Mouse (Mus musculus): ENCODE data around the gene Hamp2.
"Not testable (repeated sequence)": the region's sequence is repeated elsewhere in the genome, so short reads cannot be mapped to it uniquely, and the experiment has no call there.

Gene Hamp2

DNA sequence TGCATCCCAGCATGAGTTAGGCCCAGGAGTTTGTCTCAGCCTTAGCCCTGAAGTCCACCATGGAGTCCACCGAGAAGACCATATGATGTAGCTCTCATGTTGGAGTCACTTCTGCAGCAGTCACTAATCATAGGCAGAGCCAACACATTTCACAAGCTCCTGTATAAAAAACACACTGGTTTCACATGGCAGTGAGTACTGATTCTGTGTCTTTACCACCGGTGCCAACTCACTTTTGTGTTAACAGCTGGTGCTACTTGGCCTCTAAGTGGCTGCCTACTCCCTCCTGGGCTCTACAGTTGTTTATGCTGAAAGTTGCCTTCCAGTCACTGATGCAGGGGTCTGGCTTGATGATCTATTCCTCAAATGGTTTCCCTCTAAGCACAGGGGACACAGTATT lies at the start of gene Hamp2:
Gene Hamp2 (minus strand): TSS at position 101 of the 400 bp plus-strand sequence.
- CTCF ChIA-PET, POLR2A ChIA-PET: not testable (repeated sequence)

DNA sequence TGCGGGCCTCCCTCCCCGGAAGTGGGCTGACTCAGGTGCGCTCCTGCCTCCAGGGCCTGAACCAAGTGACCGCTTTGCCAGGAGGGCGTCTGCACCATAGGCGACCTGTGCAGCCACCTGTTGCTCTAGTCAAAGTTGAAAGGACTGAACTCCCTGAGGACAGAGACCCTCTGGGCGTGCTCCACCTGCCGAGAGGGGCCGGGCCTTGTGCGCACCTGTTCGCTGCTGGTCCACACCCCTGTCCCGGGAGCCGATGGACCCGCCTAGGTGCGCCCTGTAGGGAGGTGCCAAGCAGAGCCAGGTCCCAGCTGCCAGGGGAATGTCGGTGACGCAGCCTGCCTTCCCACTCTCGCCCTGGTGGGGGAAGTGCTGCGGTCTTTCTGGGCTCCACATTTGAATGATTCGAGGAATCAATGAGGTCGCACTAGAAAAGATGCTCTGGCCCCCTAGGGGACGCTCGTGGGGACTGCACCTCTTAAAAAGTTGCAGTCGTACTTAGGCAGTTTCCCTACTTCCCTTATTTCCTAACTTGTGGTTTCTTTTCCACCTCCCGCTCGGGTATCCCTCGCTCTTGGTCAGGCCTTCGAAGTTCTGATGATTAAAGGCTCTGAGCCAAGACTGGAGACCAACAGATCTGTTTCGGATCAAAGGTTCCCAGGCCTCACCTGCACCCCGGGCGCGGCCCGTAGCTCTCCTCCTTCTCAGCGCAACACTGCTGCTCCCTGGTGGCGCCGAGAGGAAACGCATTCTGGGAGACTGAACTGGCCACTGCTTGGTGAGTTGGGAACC lies 49.2 kb upstream of the Hamp2 start, which contains the start of gene Fam187b:
Gene Fam187b (plus strand): TSS at position 290 of the 789 bp plus-strand sequence.
- ChIA-PET CTCF (interaction anchor here (0.5 to 3.0 kb wide), 69 partner anchors 8 to 660 kb away, joined by 3 to 38 read pairs (median 4); partner anchors contain the start of genes Usf2 (in 3 of the 4), Dmkn (in 1 of the 4), Ffar1 (in 1 of the 4) and Ffar3 (in 1 of the 4)), POLR2A (interaction anchor here (0.6 to 3.9 kb wide), 21 partner anchors 10 to 449 kb away, joined by 3 to 19 read pairs (median 4); partner anchors contain the start of genes Usf2 (in 3 of the 4) and Fxyd1 (in 1 of the 4))

DNA sequence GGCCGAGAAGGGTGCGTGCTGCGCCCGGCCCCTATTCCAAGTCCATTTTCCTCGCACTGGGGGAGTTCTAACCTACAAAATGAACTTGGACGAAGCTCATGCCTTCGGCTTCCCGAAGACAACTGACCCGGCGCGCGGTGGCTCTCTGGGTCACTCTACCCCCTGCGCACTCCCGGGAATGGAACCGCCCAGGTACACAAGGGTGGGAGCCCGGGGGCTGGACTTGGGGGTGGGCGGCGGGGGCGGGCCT lies 48.7 kb upstream of the Hamp2 start, which contains the start of gene Lsr:
Gene Lsr (minus strand): TSS at position 214 of the 250 bp plus-strand sequence.
- ChIA-PET POLR2A (interaction anchor here (0.7 to 3.9 kb wide), 13 partner anchors 9 to 260 kb away, joined by 3 to 19 read pairs (median 5); partner anchors contain the start of gene Usf2 (in 3 of the 4)), CTCF (interaction anchor here (0.5 to 3.0 kb wide), 32 partner anchors 15 to 636 kb away, joined by 3 to 38 read pairs (median 7); partner anchors contain the start of genes Usf2 (in 3 of the 4), Ffar1 (in 1 of the 4), Gm49396 (in 1 of the 4) and Lgi4 (in 1 of the 4))

DNA sequence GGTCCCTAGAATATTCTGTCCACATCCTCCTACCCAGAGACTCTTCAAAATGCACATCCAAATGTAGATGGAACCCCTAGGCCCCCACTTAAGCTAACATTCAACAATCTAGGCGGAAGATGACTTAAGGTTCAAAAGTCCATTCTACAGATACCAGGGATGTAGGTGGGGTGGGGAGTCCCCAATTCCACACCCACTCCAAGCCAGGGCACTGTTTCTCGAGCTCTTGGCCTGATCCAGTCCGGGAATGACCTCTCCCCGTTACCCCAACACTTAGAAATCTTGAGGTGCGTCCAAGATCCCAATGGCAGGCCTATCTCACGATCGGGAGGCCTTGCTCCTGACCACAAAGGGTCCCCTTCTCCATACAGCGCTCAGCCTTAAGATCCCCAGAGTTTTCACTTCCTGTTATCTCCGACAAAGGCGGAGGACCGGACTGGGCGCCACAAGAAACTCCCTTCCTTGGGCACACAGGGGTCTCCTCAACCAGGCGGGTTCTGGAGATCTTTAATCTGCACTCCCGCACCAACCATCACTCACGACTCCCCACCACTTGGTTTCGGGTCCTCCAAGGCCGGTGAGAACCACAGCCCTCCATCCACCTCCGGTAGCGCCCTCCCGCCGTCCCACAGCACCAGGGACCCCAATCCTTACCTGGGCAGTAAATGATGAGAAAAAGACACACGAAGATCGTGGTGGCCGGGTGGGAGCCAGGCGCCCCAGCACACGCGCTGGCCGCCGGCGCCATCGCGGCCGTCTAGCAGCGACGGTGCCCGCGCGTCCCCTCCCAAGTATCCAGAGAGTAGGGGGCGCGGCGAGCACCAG lies 48.2 kb upstream of the Hamp2 start:
- ChIA-PET POLR2A (interaction anchor here in 3 of 4 experiments (0.5 to 3.9 kb wide), 11 partner anchors 9 to 807 kb away, joined by 3 to 19 read pairs (median 3); partner anchors contain the start of gene Usf2 (in 2 of the 3)), CTCF (interaction anchor here (0.6 to 3.0 kb wide), 19 partner anchors 17 to 409 kb away, joined by 3 to 33 read pairs (median 8); partner anchors contain the start of genes Usf2 (in 2 of the 4), Ffar1 (in 1 of the 4), Gm49396 (in 1 of the 4) and Lgi4 (in 1 of the 4))

- CTCF ChIA-PET = interaction anchor here in 2 of 4 experiments (1.3 to 3.0 kb wide), 5 partner anchors 16 to 113 kb away, joined by 3 to 21 read pairs (median 3); partner anchors contain the start of genes Usf2 (in 2 of the 2) and Lgi4 (in 1 of the 2)
- POLR2A ChIA-PET = interaction anchor here in 2 of 4 experiments (0.5 to 3.9 kb wide), 8 partner anchors 11 to 806 kb away, joined by 3 to 19 read pairs (median 4); partner anchors contain the start of gene Usf2 (in 1 of the 2)
Measured at GRCm38 (mm10) chr7:30971901-30972300, 47.4 kb upstream of the Hamp2 start.

GRCm38 (mm10) chr7:30969174-30969573 lies 44.7 kb upstream of the Hamp2 start:
- CTCF ChIA-PET = interaction anchor here in 2 of 4 experiments (0.7 to 0.9 kb wide), 2 partner anchors 128 to 362 kb away, joined by 4 to 16 read pairs; no protein-coding TSS in a partner anchor
- POLR2A ChIA-PET = interaction anchor here in 2 of 4 experiments (0.5 to 4.3 kb wide), 5 partner anchors 9 to 133 kb away, joined by 3 to 30 read pairs (median 4); partner anchors contain the start of gene Usf2 (in 2 of the 2)

- POLR2A ChIA-PET = interaction anchor here in 2 of 4 experiments (0.5 to 4.3 kb wide), 5 partner anchors 8 to 797 kb away, joined by 3 to 30 read pairs (median 4); partner anchors contain the start of gene Usf2 (in 1 of the 2)
- CTCF ChIA-PET = no interaction called here
Measured at GRCm38 (mm10) chr7:30968611-30969010, 44.1 kb upstream of the Hamp2 start.

DNA sequence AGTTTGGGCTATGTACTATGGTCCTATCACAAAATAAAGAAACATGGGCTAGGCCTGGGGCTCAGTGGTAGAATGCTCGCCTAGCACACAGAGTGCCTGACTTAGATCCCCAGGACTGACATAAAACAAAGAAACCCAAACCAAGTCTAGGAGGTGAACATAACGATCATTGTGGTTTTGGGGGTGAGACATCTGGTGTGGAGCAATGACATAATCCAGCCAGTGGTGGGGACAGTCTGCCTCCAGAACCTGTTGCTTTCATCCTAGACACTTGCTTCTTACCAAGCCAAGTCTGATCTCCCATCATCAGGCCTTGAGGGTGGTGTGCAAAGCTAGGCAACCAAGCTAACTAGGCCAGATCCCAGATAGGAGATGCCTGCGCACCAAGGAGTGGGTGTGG lies 42.2 kb upstream of the Hamp2 start:
- ChIA-PET POLR2A (interaction anchor here in 2 of 4 experiments (0.9 to 4.3 kb wide), 3 partner anchors 11 to 12 kb away, joined by 3 to 30 read pairs (median 21); partner anchors contain the start of gene Usf2 (in 2 of the 2)), CTCF (interaction anchor here in 2 of 4 experiments (0.5 to 0.6 kb wide), 2 partner anchors 55 to 156 kb away, joined by 3 to 6 read pairs; no protein-coding TSS in a partner anchor)

DNA sequence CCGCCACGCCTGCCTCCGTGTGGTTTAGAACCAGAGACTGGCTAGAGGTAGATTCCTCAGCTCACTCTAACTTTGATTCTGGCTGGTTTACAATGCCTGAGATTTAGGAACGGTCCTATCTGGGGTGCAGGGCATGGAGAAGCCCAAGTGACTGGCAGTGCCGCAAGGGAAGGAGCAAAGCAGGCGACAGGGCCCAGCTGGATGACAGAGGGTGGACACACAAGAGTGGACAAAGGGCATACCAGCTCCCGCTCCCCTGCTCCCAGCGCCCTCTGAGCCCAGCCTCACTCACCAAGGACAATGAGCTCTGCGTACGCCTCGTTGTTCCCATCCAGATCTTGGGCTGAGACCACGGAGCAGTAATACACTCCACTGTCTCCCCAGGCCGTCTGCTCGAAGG lies 41.2 kb upstream of the Hamp2 start:
- CTCF ChIA-PET = interaction anchor here in 3 of 4 experiments (0.6 to 1.2 kb wide), 6 partner anchors 8 to 188 kb away, joined by 3 to 4 read pairs (median 3); partner anchors contain the start of gene Fam187b (in 1 of the 3)
- POLR2A ChIA-PET = interaction anchor here in 2 of 4 experiments (4.2 to 4.3 kb wide), 2 partner anchors 10 to 11 kb away, joined by 21 to 30 read pairs; partner anchors contain the start of gene Usf2 (in 2 of the 2)

- ChIA-PET CTCF (interaction anchor here in 3 of 4 experiments (0.6 to 1.2 kb wide), 4 partner anchors 9 to 114 kb away, joined by 3 to 4 read pairs (median 3); partner anchors contain the start of gene Fam187b (in 1 of the 3)), POLR2A (interaction anchor here in 2 of 4 experiments (1.1 to 4.2 kb wide), 4 partner anchors 8 to 11 kb away, joined by 4 to 21 read pairs (median 4); partner anchors contain the start of genes Lsr (in 1 of the 2) and Usf2 (in 1 of the 2))
Measured at GRCm38 (mm10) chr7:30964366-30964765, 39.9 kb upstream of the Hamp2 start.

DNA sequence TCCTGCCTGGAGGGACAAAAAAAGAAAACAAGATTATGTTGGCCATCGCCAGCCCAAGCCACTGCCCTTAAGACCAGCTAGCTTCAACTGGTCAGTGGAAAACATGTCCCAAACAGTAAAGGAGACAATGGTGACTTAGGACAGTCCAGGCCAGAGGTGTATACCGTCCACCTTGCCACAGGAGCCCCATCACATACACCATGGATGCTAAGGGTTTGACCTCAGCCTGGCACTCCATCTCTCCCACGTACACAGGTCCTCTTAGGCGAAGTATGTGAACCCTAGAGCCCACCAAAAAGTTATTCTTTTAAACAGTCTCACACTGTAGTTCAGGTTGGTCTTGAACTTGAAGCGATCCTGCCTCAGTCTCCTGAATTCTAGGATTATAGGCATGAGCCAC lies 38.4 kb upstream of the Hamp2 start:
- POLR2A ChIA-PET = interaction anchor here in 1 of 4 experiments (1.0 kb wide), 1 partner anchor 11 kb away, joined by 4 read pairs; the partner anchor contains the start of gene Fam187b
- CTCF ChIA-PET = interaction anchor here in 1 of 4 experiments (0.6 kb wide), 1 partner anchor 657 kb away, joined by 3 read pairs; no protein-coding TSS in a partner anchor

DNA sequence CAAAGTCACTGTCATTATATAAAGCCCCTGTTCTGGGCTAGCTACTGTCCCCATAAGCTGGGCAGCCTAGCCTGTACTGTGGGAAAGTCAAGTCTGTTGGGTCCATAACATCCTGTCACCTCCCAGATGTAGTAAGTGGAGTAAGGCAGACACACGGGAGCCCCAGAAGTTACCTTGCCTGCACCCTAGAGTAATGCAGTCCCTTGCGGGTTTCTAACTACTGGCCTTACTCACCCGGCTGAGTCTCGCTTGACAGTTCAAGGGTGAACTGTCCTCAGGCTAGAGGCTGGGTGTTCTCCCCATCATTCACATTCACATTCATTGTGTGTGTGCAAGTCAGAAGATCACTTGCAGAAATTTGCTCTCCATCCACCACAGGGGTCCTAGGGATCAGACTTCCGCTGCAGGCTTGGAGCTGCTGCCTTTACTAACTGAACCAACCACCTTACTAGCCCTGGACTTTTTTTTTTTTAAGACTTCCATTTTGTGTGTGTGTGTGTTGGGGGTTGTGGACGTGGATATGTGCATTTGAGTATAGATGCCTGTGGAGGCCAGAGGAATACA lies 35.4 kb upstream of the Hamp2 start:
- ChIA-PET POLR2A (interaction anchor here in 2 of 4 experiments (0.6 to 3.3 kb wide), 12 partner anchors 8 to 242 kb away, joined by 3 to 13 read pairs (median 3); partner anchors contain the start of genes Fam187b (in 2 of the 2), Lsr (in 2 of the 2) and Krtdap (in 1 of the 2)), CTCF (interaction anchor here in 1 of 4 experiments (0.6 to 1.0 kb wide), 2 partner anchors 14 to 48 kb away, joined by 3 to 4 read pairs; partner anchors contain the start of gene Fam187b)

GRCm38 (mm10) chr7:30958866-30959487 lies 34.5 kb upstream of the Hamp2 start:
- ChIA-PET CTCF (interaction anchor here in 2 of 4 experiments (0.6 to 0.9 kb wide), 2 partner anchors 15 to 742 kb away, joined by 3 read pairs; partner anchors contain the start of genes Fam187b (in 1 of the 2) and Lsr (in 1 of the 2)), POLR2A (interaction anchor here in 2 of 4 experiments (0.7 to 3.3 kb wide), 5 partner anchors 8 to 114 kb away, joined by 3 to 13 read pairs (median 4); partner anchors contain the start of genes Fam187b (in 1 of the 2) and Lsr (in 1 of the 2))

DNA sequence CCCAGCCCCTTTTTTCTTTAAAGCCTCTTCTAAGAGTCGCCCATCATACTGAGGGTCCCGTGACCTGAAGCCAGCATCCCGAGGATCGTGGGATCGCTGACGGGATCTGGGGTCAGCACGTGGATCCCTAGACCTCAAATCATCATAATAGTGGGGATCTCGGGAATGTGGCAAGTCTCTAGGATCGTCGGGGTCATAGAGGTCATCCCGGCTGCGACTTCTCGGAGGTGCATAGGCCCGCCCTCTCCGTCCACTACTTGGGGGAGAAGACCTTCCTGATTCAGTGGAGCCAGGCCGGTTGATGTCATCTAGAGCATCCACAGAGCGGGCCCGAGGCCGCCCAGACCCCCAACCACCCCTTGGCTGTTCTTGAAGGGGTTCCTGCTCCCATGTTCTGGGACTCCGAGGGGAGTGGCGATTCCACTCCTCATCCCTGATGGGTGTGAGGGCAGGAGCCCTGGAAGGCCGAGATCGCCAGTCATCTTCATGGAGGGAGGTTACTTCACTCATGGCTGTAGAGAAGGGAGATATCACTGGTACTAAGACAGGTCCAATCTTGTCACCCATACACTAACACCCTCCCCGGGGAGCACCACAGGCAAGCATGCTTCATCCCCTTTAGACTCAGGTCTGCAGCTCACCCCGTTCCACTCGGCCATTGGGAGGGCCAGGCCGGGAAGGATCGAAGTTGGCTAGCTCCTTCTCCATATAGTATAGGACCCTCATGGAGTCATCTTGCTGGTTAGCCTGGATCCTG lies 33.8 kb upstream of the Hamp2 start:
- POLR2A ChIA-PET = interaction anchor here in 2 of 4 experiments (0.7 to 3.3 kb wide), 6 partner anchors 9 to 166 kb away, joined by 3 to 13 read pairs (median 5); partner anchors contain the start of genes Fam187b (in 1 of the 2) and Lsr (in 1 of the 2)

DNA sequence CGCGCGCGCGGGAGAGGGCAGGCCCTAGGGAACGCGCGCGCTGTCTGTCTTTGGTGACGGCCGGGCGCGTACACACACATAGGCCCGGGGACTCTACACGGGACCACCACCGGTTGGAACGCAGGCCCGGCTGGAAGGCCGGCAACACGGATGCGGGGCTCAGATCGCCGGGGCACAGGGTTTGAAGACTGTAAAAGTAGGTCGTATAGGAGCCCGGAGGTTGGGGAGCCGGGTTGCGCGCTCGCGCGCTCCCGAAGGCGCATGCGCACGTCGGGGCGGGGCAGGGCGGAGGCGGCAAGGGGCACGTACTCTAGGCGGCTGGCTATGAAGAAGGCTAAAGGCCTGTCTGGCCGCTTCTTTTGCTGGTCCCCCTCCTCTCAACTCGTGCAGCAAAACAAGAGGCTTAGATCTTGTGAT lies 32.9 kb upstream of the Hamp2 start:
- POLR2A ChIA-PET = interaction anchor here (0.6 to 6.0 kb wide), 40 partner anchors 8 to 724 kb away, joined by 3 to 30 read pairs (median 4); partner anchors contain the start of genes Fam187b (in 2 of the 4), Lsr (in 2 of the 4) and Gramd1a (in 1 of the 4)
- CTCF ChIA-PET = interaction anchor here (0.6 to 3.7 kb wide), 15 partner anchors 8 to 228 kb away, joined by 3 to 21 read pairs (median 5); partner anchors contain the start of genes Fam187b (in 3 of the 4), Lsr (in 3 of the 4) and Tmem147 (in 1 of the 4)

More for the DNA sequence above, 33.8 kb upstream of the Hamp2 start:
- CTCF ChIA-PET = interaction anchor here in 3 of 4 experiments (0.6 to 1.4 kb wide), 3 partner anchors 15 to 742 kb away, joined by 3 to 4 read pairs (median 3); partner anchors contain the start of genes Fam187b (in 1 of the 3) and Lsr (in 1 of the 3)
